Mouse (Mus musculus): ENCODE results near the gene Slc5a2. TPM values are rescaled to one million over a fixed set of nuclear protein-coding genes. Genes with fewer than 3 reads are reported as not detected.

The Slc5a2 gene
- total and polyA plus RNA-seq, 3 experiments, result 0.21 TPM; not detected in 2

GRCm38 (mm10) chr7:128236856-128237592 is 28.4 kb upstream of the Slc5a2 start, which contains the start of gene Armc5 (continued):
- peak; percentile 31; the same call in 1 of the 2 replicates for TF ChIP-seq ZNF384 (IDR thresholded peaks at IDR 0.05; ENCODE audit: low read depth, low read length)
- TF ChIP-seq USF1 (IDR thresholded peaks at IDR 0.05; ENCODE audit: low read depth, low read length), result no peak
- no peak for TF ChIP-seq HCFC1 (IDR thresholded peaks at IDR 0.05; ENCODE audit: low read depth, low read length)
- no peak for TF ChIP-seq UBTF (IDR thresholded peaks at IDR 0.05; ENCODE audit: low read depth, low read length)
- 0 out of 2 replicates have a peak, but pooled peaks have one; percentile 11 for TF ChIP-seq MAX (IDR thresholded peaks at IDR 0.05; ENCODE audit: low read length)
- TF ChIP-seq TCF12 (IDR thresholded peaks at IDR 0.05; ENCODE audit: low read depth, low read length), result no peak; the same call in 1 of the 2 replicates
- TF ChIP-seq POLR2AphosphoS2 (IDR thresholded peaks at IDR 0.05; ENCODE audit: low read depth, low read length), result no peak
- peak; percentile 20; the same call in 1 of the 2 replicates for TF ChIP-seq MXI1 (IDR thresholded peaks at IDR 0.05; ENCODE audit: low read depth, low read length)
- TF ChIP-seq MEF2A (IDR thresholded peaks at IDR 0.05; ENCODE audit: borderline replicate concordance, low read depth, low read length), result 0 out of 2 replicates have a peak, but pooled peaks have one; percentile 18
- peak; percentile 81 for TF ChIP-seq ELF1 (IDR thresholded peaks at IDR 0.05; ENCODE audit: low read depth, low read length)

DNA sequence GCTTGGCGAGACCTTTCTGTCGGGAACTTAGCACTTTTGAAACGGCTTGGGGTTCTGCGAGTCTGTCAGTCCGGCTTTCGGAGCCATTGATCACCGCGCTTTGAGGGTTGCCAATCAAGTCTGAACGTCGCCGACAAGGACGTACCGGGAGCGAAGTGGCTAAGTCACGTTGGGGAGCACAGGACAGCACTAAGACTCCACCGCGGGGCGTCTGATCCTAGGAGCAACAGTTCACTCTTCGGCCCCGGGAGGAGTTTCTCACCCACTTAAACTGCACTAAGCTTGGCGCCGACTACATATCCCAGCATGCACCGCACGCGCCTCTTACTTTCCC is 27.9 kb upstream of the Slc5a2 start:
- in situ Hi-C loops (cut with MboI; ENCODE audit: low pct_ligation_motif_present, low pct_unique_long_range_greater_than_20kb, low sequenced_read_pairs) (no loop called here), dilution Hi-C loops (cut with MboI; ENCODE audit: extremely low pct_ligation_motif_present, extremely low pct_unique_long_range_greater_than_20kb, low sequenced_read_pairs) (no loop called here)
- peak overlapping the region; percentile 94 for H3K9ac ChIP-seq (ENCODE audit: insufficient read depth, low read depth)
- peak overlapping the region; percentile 94 for H3K27ac ChIP-seq (ENCODE audit: insufficient read depth, low read depth)
- no peaks in the 10 kb centered on the region for H3K79me2 ChIP-seq (replicated peaks; ENCODE audit: control insufficient read depth, extremely low read depth, insufficient read depth, poor library complexity, severe bottlenecking)
- H3K27me3 ChIP-seq (replicated peaks), result no peaks in the 10 kb centered on the region
- peaks cover 16 to 49% of the 10 kb centered on the region in 2 experiments for H3K4me1 ChIP-seq (ENCODE audit: control insufficient read depth in 1 of 2, insufficient read depth in 2 of 2)
- peak overlapping the region; percentile 82 to 85 (median 84) for H3K4me3 ChIP-seq (replicated peaks in 1 of 3; ENCODE audit: low read depth in 2 of 3, low read length in 2 of 3, poor library complexity in 1 of 3)
- no peak for TF ChIP-seq PAX5 (IDR thresholded peaks at IDR 0.05; ENCODE audit: low read length)
- no peak for TF ChIP-seq USF2 (conservative IDR thresholded peaks at IDR 0.05; ENCODE audit: low read depth, low read length)
- no peak for TF ChIP-seq UBTF (IDR thresholded peaks at IDR 0.05; ENCODE audit: low read depth, low read length)
- TF ChIP-seq TCF12 (IDR thresholded peaks at IDR 0.05; ENCODE audit: low read depth, low read length), result no peak
- peak; percentile 81; the same call in 1 of the 2 replicates for TF ChIP-seq HCFC1 (IDR thresholded peaks at IDR 0.05; ENCODE audit: low read depth, low read length)
- TF ChIP-seq TBP (conservative IDR thresholded peaks at IDR 0.05; ENCODE audit: low read depth, low read length), result no peak
- no peak for TF ChIP-seq RAD21 (IDR thresholded peaks at IDR 0.05; ENCODE audit: low read depth, low read length)
- 0 out of 2 replicates have a peak, but pooled peaks have one; percentile 4 for TF ChIP-seq RCOR1 (conservative IDR thresholded peaks at IDR 0.05; ENCODE audit: low read depth, low read length)
- no peak for TF ChIP-seq ZMIZ1 (IDR thresholded peaks at IDR 0.05; ENCODE audit: low read depth, low read length)
- no peak for TF ChIP-seq ETS1 (conservative IDR thresholded peaks at IDR 0.05; ENCODE audit: low read depth, low read length)
- TF ChIP-seq MXI1 (IDR thresholded peaks at IDR 0.05; ENCODE audit: low read depth, low read length), result 0 out of 2 replicates have a peak, but pooled peaks have one; percentile 38
- DNase-seq (ENCODE audit: extremely low read depth), result no peak
- H3K36me3 ChIP-seq (replicated peaks in 1 of 2; ENCODE audit: control insufficient read depth in 1 of 2, insufficient read depth in 1 of 2, low read length in 1 of 2), result peaks cover 29 to 44% of the 10 kb centered on the region in 2 experiments
- H3K4me2 ChIP-seq (ENCODE audit: insufficient read depth, low read depth, poor library complexity, severe bottlenecking), result no peak overlapping the region
- no peaks in the 10 kb centered on the region for H3K9me3 ChIP-seq (replicated peaks; ENCODE audit: low read length)
